Mouse (Mus musculus) megakaryocyte, embryonic 14.5 days (primary cell): ENCODE measurements around the gene Ctnna3.

Source experiments
- FLI1 ChIP-seq: IDR thresholded peaks from 2 replicates; pipeline ENCODE4 v1.6.1; 2012; ENCODE audit warnings: low read length, inconsistent platforms, mixed read lengths
- GATA1 ChIP-seq: IDR thresholded peaks from 3 replicates; pipeline ENCODE4 v1.6.1; 2012; ENCODE audit warnings: mixed read lengths, low read length, inconsistent platforms, borderline replicate concordance

- TF ChIP-seq GATA1 (no peak), FLI1 (no peak)
These were observed 785.7 kb downstream of the Ctnna3 start for GRCm38 (mm10) chr10:64215632-64216031.
